Mouse (Mus musculus) ES-CJ7 (cell line): ENCODE measurements around the gene Zfp646.
"Not testable (repeated sequence)": the region's sequence is repeated elsewhere in the genome, so short reads cannot be mapped to it uniquely, and the experiment has no call there.

Experiments used
- DNase-seq: peaks from one replicate; pipeline ENCODE4 v3.0.0; 2011; ENCODE audit warnings: low read depth, low spot score

Gene Zfp646

DNA sequence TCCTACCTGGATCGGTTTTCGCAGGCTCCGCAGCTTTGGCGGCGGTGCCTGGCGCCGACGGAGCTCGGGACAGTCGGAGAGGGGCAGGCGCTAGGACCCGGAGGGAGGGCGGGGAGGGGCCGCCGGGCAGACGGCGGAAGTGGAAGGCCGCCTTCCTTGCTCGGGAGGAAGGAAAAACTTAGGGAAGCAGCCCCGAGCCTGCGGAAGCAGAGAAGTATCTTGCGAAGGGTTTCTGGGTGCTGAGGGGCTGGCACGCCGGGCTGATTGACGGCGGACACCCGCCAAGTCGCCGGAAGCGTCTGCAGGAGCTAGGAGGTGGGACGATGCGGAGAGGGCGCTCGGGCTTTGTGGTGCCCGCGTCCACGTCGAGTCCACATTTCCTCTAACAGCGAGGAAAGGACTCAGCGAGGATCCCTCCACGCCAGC, at the start of gene Zfp646:
Gene Zfp646 (plus strand): TSS at position 181 of the 426 bp plus-strand sequence.
- DNase-seq: peak; percentile 78

- no peak for DNase-seq
Measured at GRCm38 (mm10) chr7:127835550-127835949, 40.5 kb upstream of the Zfp646 start.

GRCm38 (mm10) chr7:127837473-127837872, 38.5 kb upstream of the Zfp646 start:
- DNase-seq: no peak

DNA sequence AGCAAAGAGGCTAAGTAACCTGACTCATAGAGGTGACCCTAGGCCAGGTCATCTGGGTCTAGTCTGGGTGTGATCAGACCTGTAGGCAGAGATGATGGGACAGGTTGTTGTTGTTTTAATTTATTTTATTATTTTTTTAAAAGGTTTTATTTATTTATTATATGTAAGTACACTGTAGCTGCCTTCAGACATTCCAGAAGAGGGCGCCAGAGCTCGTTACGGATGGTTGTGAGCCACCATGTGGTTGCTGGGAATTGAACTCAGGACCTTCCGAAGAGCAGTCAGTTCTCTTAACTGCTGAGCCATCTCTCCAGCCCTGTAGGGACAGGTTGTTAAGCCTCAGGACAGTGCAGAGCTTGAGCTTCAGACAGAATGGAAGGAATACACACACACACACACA, 38.1 kb upstream of the Zfp646 start:
- DNase-seq: peak; percentile 30

DNA sequence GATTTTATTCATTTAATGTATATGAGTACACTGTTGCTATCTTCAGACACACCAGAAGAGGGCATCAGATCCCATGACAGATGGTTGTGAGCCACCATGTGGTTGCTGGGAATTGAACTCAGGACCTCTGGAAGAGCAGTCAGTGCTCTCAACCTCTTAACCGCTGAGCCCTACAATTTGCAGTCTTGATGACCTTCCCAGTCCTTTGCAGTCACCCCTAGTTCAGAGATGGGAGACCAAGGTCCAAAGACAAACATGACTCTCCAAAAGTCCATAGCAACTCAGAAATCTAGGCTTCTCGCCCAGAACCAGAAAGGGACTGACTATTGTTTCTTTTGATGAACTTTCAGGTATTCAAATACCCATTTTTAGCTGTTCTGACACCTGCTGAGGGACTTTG, 36.0 kb upstream of the Zfp646 start:
- not testable (repeated sequence) for DNase-seq

DNA sequence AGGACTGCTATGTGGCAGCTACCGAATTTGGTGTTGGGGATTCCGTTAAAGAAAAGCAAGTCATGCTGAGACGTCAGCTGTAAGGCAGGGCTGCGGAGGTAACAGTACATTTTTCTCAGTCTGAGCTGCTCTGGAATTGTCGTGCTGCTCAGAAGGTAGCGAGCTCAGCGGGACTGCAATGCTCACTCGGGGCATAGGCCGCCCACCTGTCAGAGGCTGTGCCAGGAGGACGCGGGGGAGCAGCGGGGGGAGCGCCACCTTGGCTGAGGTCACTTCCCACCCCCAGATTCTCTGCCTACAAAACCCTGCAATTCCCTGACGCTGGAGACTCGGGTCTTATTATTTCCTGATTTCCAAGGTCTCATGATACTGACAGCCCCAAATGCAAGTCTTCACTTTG, 35.1 kb upstream of the Zfp646 start:
- peak; percentile 20 for DNase-seq

GRCm38 (mm10) chr7:127841340-127842000, 34.6 kb upstream of the Zfp646 start:
- peak; percentile 89 for DNase-seq

- DNase-seq: peak; percentile 83
Measured at GRCm38 (mm10) chr7:127842001-127842718, 33.9 kb upstream of the Zfp646 start.

DNA sequence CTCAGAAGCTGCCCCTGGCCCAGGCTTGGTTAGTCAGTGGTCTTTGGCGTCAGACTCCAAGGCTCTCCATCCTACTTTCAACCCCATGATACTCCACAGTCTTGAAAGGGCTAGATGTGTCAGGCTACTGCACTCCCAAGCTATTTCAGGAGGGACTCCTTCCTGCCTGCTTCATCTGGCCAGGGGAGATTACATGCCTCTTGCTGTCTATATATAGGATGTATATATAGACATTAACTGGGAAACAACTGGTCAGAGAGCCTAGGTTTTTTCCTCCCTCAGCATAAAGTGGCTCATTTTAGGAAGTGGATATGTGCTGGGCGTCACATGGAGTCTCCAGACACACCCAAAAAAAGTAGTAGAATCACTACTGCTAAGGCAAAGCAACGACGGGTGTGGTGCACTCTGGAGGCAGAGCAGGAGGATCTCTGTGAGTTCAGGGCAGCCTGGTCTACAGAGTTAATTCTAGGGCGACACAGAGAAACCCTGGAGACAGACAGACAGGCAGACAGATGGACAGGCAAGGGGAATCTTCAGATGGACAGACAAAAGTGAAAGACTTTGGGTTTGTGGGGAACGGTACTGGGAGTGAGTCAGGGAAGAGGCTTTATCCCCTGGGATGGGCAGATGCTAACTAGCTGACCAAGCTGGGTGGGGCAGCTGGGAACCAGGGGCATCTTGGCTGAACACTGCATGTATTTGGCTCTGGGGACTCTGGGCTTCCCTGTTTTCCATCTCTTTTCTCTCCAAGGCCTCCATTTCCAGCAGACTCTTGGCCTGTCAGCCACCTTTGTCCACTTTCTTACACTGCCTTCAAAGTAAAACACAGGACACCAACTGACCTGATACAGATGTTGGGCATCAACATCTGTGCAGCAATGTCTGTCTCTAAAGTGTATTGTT, 25.8 kb upstream of the Zfp646 start:
- no peak for DNase-seq

DNA sequence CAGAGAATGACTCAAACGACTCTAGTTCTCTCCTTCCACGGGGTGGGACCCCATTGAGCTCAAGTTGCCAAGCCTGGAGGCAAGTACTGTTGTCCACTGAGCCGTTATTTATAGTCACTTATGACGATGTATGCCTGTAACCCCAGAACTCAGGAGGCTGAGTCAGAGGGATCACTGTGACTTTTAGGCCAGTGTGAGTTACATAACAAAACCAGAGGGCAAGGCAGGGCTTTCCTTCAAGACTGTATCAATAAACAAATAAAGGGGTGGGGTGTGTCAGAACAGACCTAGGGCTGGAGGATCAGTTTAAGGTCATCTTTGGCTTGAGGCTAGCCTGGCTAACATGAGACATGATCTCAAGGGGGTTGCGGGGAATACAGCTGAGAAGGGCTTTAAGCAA, 25.1 kb upstream of the Zfp646 start:
- no peak for DNase-seq

DNA sequence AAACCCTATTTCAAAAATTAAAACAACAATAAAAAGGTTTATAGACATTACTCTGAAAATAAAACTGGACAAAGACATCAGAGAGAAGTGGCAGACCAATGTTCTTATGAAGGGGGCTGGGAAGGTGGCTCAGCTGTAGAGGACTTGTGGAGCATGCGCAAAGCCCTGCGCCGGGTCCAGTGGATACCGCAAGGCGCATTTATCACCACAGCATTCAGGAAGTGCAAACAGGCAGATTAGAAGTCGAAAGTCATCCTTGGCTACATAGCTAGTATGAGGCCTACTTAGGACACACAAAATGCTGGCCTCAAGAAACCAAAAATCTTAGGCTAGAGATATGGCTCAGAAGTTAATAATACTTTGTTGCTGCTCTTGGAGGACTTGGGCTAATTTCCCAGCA, 17.8 kb upstream of the Zfp646 start:
- DNase-seq: no peak

DNA sequence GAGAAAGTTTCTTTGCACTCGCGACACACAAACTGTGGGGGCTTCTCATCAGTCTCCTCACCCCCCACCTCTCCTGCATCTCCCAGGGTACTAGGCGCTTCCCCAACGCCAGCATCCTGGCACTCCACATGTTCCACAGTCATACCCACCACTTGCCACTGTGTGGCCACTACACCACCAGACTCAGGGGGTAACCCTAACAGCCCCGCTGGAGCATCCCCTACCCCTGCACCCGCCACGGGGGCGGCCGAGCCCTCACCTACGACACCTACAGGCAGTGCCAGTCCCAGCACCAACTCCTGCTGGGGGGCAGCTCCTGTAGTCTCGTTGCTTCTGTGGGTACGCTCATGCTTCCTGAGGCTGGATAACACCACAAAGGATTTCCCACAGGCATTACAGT, 9.6 kb upstream of the Zfp646 start:
- no peak for DNase-seq

DNA sequence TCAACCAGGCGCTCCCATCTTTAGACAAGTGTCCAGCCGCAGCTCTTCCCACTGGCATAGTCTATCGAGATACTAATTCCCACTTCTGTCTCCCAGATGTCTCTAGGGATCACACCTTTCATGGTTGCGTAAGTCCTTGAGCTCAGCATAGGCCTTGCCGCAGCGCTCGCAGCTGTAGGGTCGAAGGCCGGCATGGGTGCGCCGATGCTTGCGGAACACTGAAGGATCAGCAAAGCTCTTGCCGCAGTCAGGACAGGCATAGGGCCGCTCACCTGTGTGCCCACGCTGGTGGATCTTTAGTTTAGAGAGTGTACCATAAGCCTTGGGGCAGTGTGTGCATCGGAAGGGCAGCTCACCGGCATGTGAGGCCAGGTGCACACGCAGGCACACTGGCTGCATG, 8.4 kb upstream of the Zfp646 start:
- peak; percentile 75 for DNase-seq

- DNase-seq: no peak
Measured at GRCm38 (mm10) chr7:127869149-127869810, 6.7 kb upstream of the Zfp646 start.

GRCm38 (mm10) chr7:127870136-127870821, 5.7 kb upstream of the Zfp646 start:
- DNase-seq: peak; percentile 64

DNA sequence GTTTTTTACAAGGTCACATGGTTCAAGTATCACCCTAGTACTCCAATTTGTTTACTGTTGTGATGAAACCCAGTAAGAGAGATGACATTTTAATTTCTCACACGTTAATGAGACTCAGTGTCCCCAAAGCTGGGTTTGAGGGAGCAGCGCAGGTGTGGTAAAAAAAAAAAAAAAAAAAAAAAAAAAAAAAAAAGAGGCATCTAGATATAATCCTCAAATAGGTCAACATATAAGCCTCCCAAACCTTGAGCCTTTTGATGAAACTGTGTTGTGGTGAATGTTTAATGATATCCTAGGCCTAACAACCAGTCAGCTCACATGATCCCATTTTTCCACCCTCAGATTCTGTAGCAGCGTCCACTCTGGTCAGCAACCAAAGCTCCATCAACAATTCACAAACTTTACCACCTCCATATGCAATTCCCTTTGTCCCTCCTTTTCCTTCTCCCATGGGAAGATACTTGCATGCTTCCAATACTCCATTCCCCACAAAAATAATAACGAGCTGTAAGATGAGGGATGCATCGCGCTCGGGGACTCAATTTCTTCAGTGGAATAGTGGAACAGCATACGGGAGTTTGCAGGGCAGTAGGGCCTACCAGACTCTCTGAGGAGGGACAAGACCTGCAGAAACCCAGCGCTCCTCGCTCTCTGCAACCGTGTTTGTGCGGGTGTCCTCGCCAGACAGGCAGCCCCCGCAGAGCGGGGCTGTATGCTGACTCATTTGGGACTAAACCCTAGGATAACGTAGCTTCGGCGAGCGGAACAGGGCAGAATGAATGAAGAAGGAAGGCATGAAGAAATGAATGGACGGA, 1.0 kb upstream of the Zfp646 start:
- DNase-seq: no peak

DNA sequence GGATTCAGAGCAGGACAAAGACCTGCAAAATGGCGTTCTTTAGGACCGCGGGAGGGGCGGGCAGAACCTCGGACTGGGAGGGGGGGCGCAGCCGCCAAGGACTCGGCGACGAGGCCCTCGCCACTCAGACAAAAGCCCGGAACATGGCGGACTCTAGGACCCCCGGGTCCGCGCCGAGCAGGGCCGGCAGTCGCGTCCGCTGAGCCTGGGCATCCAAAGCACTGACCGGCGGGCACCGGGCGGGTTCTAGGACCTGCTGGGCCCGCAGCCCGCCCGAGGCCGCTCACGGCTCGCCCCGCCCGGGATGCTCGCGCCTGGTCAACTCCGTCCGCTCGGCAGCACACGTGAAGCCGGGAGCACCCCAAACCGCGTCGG, 407 bp upstream of the Zfp646 start:
- peak; percentile 85 for DNase-seq

- peak; percentile 97 for DNase-seq
Measured at GRCm38 (mm10) chr7:127876467-127877348, 687 bp downstream of the Zfp646 start, which contains the start of gene Zfp668. Zfp668 (minus strand) TSS chr7:127876828.

DNA sequence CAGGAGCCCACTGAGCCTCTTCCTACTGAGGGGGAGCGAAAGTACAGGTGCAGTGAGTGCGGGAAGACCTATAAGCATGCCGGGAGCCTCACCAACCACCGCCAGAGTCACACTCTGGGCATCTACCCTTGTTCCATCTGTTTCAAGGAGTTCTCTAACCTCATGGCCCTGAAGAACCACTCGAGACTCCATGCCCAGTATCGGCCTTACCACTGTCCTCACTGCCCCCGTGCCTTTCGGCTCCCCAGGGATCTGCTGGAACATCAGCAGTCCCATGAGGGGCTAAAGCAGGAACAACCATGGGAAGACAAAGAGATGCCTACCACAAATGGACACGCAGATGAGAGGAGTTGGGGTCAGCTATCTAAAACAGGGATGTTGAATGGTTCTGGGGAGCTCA, 3.3 kb downstream of the Zfp646 start:
- DNase-seq: no peak
